Mouse (Mus musculus): ENCODE measurements around the gene Mcu. TPM values are rescaled to one million over a fixed set of nuclear protein-coding genes. Genes with fewer than 3 reads are reported as not detected.

Gene Mcu
- total RNA-seq (2021): 10 to 100 TPM; 36.0 to 42.0 TPM
- long read RNA-seq, experiment 1, transcript Mcu-202 (8 exons, 2,872 nt): major isoform, 7 of 13 reads
- long read RNA-seq, experiment 1, partial matches to known transcripts: 1 of 13 reads
- long read RNA-seq, experiment 1, other reads (novel, unspliced or antisense): 5 of 13 reads
- long read RNA-seq, experiment 2, transcript Mcu-202 (8 exons, 2,872 nt): major isoform, 6 of 8 reads
- long read RNA-seq, experiment 2, partial matches to known transcripts: 1 of 8 reads
- long read RNA-seq, experiment 2, other reads (novel, unspliced or antisense): 0 of 8 reads

- intact Hi-C loops (cut with DNase I): loop anchor here (2.0 to 10.0 kb wide), 4 partner anchors 86 to 258 kb away; partner anchors contain the start of genes Dnajb12 and Micu1
- DNase-seq: peak; percentile 98
- peak within 1 kb of the TSS; percentile 90 for H3K27ac ChIP-seq
- no peak for TF ChIP-seq CTCF (IDR thresholded peaks at IDR 0.05)
- peak within 1 kb of the TSS; percentile 77 for H3K4me3 ChIP-seq
Measured at GRCm38 (mm10) chr10:59616522-59616921, at the start of gene Mcu. Gene Mcu (minus strand): TSS chr10:59616692.

GRCm38 (mm10) chr10:59665503-59666291 lies 49.2 kb upstream of the Mcu start:
- Histone ChIP-seq H3K27ac (no peak overlapping the region), H3K4me3 (no peak overlapping the region)
- DNase-seq: no peak
- TF ChIP-seq CTCF (IDR thresholded peaks at IDR 0.05): no peak
- intact Hi-C loops (cut with DNase I): no loop called here

GRCm38 (mm10) chr10:59664765-59665164 lies 48.3 kb upstream of the Mcu start:
- Histone ChIP-seq H3K27ac (no peak overlapping the region), H3K4me3 (no peak overlapping the region)
- no peak for TF ChIP-seq CTCF (IDR thresholded peaks at IDR 0.05)
- intact Hi-C loops (cut with DNase I): no loop called here
- DNase-seq: no peak

- H3K4me3 ChIP-seq: no peak overlapping the region
- no peak for TF ChIP-seq CTCF (IDR thresholded peaks at IDR 0.05)
- H3K27ac ChIP-seq: no peak overlapping the region
- intact Hi-C loops (cut with DNase I): no loop called here
- DNase-seq: no peak
Measured at GRCm38 (mm10) chr10:59656799-59657198, 40.3 kb upstream of the Mcu start.

GRCm38 (mm10) chr10:59646821-59647378 lies 30.4 kb upstream of the Mcu start:
- intact Hi-C loops (cut with DNase I): no loop called here
- no peak overlapping the region for H3K27ac ChIP-seq
- TF ChIP-seq CTCF (IDR thresholded peaks at IDR 0.05): no peak
- DNase-seq: no peak
- no peak overlapping the region for H3K4me3 ChIP-seq

GRCm38 (mm10) chr10:59645153-59645552 lies 28.7 kb upstream of the Mcu start:
- Histone ChIP-seq H3K4me3 (no peak overlapping the region), H3K27ac (no peak overlapping the region)
- TF ChIP-seq CTCF (IDR thresholded peaks at IDR 0.05): no peak
- intact Hi-C loops (cut with DNase I): no loop called here
- no peak for DNase-seq

- no peak overlapping the region for H3K4me3 ChIP-seq
- no peak for TF ChIP-seq CTCF (IDR thresholded peaks at IDR 0.05)
- no peak for DNase-seq
- H3K27ac ChIP-seq: no peak overlapping the region
- intact Hi-C loops (cut with DNase I): no loop called here
Measured at GRCm38 (mm10) chr10:59644710-59645109, 28.2 kb upstream of the Mcu start.

- Histone ChIP-seq H3K27ac (no peak overlapping the region), H3K4me3 (no peak overlapping the region)
- DNase-seq: no peak
- intact Hi-C loops (cut with DNase I): no loop called here
- TF ChIP-seq CTCF (IDR thresholded peaks at IDR 0.05): no peak
Measured at GRCm38 (mm10) chr10:59643645-59644044, 27.2 kb upstream of the Mcu start.

GRCm38 (mm10) chr10:59642659-59643377 lies 26.3 kb upstream of the Mcu start:
- TF ChIP-seq CTCF (IDR thresholded peaks at IDR 0.05): no peak
- peak overlapping the region; percentile 28; the same call in 1 of the 2 replicates for H3K27ac ChIP-seq
- intact Hi-C loops (cut with DNase I): no loop called here
- H3K4me3 ChIP-seq: no peak overlapping the region
- no peak for DNase-seq

- intact Hi-C loops (cut with DNase I): no loop called here
- H3K27ac ChIP-seq: peak overlapping the region; percentile 83
- H3K4me3 ChIP-seq: peak overlapping the region; percentile 69
- no peak for TF ChIP-seq CTCF (IDR thresholded peaks at IDR 0.05)
- no peak for DNase-seq
Measured at GRCm38 (mm10) chr10:59638576-59638975, 22.1 kb upstream of the Mcu start.

- H3K4me3 ChIP-seq: peak overlapping the region; percentile 69
- intact Hi-C loops (cut with DNase I): no loop called here
- H3K27ac ChIP-seq: peak overlapping the region; percentile 83
- TF ChIP-seq CTCF (IDR thresholded peaks at IDR 0.05): no peak
- no peak for DNase-seq
Measured at GRCm38 (mm10) chr10:59637596-59638124, 21.2 kb upstream of the Mcu start.

All from gastrocnemius, adult 2 months (tissue).